Mouse (Mus musculus) ES-E14 (cell line): ENCODE data around the gene Grid1. TPM values are rescaled to one million over a fixed set of nuclear protein-coding genes. Genes with fewer than 3 reads are reported as not detected.

Source experiments
- DNase-seq: peaks from one replicate; pipeline ENCODE4 v3.0.0-alpha.2; 2013; ENCODE audit warnings: low read depth, low spot score
- H3K27ac ChIP-seq: 2 replicates; pipeline ENCODE4 v1.5.1; 2012; ENCODE audit warnings: low read depth, mild to moderate bottlenecking, low read length, moderate library complexity, mixed read lengths; ENCODE audit not compliant: poor library complexity, insufficient read depth, severe bottlenecking
- H3K36me3 ChIP-seq: 2 replicates; pipeline ENCODE4 v1.6.1; 2012; ENCODE audit warnings: mild to moderate bottlenecking, low read length, moderate library complexity, mixed read lengths; ENCODE audit not compliant: control insufficient read depth, poor library complexity, insufficient read depth, severe bottlenecking
- H3K4me1 ChIP-seq, 2 experiments: fragments of 150-350 bp in 1 of 2; sonication (generic) in 1 of 2; 2 replicates each; pipeline ENCODE4 v1.6.1; 2012; ENCODE audit warnings: low read length in 2 of 2, mild to moderate bottlenecking in 1 of 2, mixed read lengths in 1 of 2; ENCODE audit not compliant: control insufficient read depth in 2 of 2, insufficient read depth in 2 of 2, poor library complexity in 1 of 2
- H3K4me3 ChIP-seq, 2 experiments: fragments of 150-350 bp in 1 of 2; sonication (generic) in 1 of 2; 2 replicates each; pipeline ENCODE4 v1.5.1; 2012; ENCODE audit warnings: low read length in 2 of 2, low read depth in 1 of 2, mild to moderate bottlenecking in 1 of 2, mixed read lengths in 1 of 2; ENCODE audit not compliant: insufficient read depth in 1 of 2, poor library complexity in 1 of 2, severe bottlenecking in 1 of 2
- H3K9ac ChIP-seq: 2 replicates; pipeline ENCODE4 v1.6.1; 2012; ENCODE audit warnings: low read depth, mild to moderate bottlenecking, low read length, mixed read lengths; ENCODE audit not compliant: poor library complexity, insufficient read depth, severe bottlenecking
- H3K9me3 ChIP-seq: fragments of 150-350 bp; sonication (generic); 2 replicates; pipeline ENCODE4 v1.6.1; 2012; ENCODE audit warnings: low read depth, mild to moderate bottlenecking, low read length; ENCODE audit not compliant: control insufficient read depth, insufficient read depth
- CHD2 ChIP-seq: IDR thresholded peaks from 2 replicates; pipeline ENCODE4 v1.6.1; 2014; ENCODE audit warnings: mild to moderate bottlenecking, low read depth, low read length, inconsistent platforms
- HCFC1 ChIP-seq: IDR thresholded peaks from 2 replicates; pipeline ENCODE4 v1.6.1; 2012; ENCODE audit warnings: low read length, inconsistent platforms, borderline replicate concordance; ENCODE audit not compliant: insufficient read depth
- MAFK ChIP-seq: IDR thresholded peaks from 2 replicates; pipeline ENCODE4 v1.6.1; 2014; ENCODE audit warnings: mild to moderate bottlenecking, low read depth, low read length, inconsistent platforms; ENCODE audit not compliant: insufficient read depth
- ZC3H11A ChIP-seq: IDR thresholded peaks from 2 replicates; pipeline ENCODE4 v1.6.1; 2012; ENCODE audit warnings: low read depth, mild to moderate bottlenecking, inconsistent platforms, low read length, borderline replicate concordance
- ZNF384 ChIP-seq: IDR thresholded peaks from 2 replicates; pipeline ENCODE4 v1.6.1; 2012; ENCODE audit warnings: low read depth, low read length, inconsistent platforms
- in situ Hi-C, 2 experiments: fragments of 600-800 bp; cut with MboI; formaldehyde crosslinking; loops; one replicate each; pipeline ENCODE4 v1.15.1; 2025; ENCODE audit warnings: low sequenced_read_pairs in 2 of 2, inconsistent platforms in 1 of 2; ENCODE audit not compliant: unreplicated experiment in 2 of 2
- total RNA-seq: library from RNA; depleted of rRNA; stranded (reverse); fragments of 300-350 nt; gene quantifications from 2 replicates; pipeline ENCODE4 v1.2.3, GENCODE M21; 2012

Gene Grid1
- total RNA-seq, 1 experiment, result 0.54 TPM

GRCm38 (mm10) chr14:34793406-34794037 is 26.4 kb upstream of the Grid1 start:
- H3K4me1 ChIP-seq, result no peaks in the 10 kb centered on the region
- H3K4me3 ChIP-seq, result no peak overlapping the region
- H3K9me3 ChIP-seq, result no peaks in the 10 kb centered on the region
- H3K36me3 ChIP-seq, result no peaks in the 10 kb centered on the region
- H3K9ac ChIP-seq, result no peak overlapping the region
- H3K27ac ChIP-seq, result no peak overlapping the region
- TF ChIP-seq CHD2 (no peak), ZC3H11A (no peak), ZNF384 (no peak), MAFK (no peak), HCFC1 (no peak)
- DNase-seq, result no peak
- in situ Hi-C loops, result loop anchor here in 1 of 2 experiments (25.0 kb wide), 2 partner anchors 356 to 706 kb away; partner anchors contain the start of gene Anxa8

GRCm38 (mm10) chr14:34810763-34811489 is 9.0 kb upstream of the Grid1 start:
- no peaks in the 10 kb centered on the region for H3K9me3 ChIP-seq
- no peaks in the 10 kb centered on the region for H3K4me1 ChIP-seq
- no peak overlapping the region for H3K4me3 ChIP-seq
- no peak overlapping the region for H3K9ac ChIP-seq
- no peaks in the 10 kb centered on the region for H3K36me3 ChIP-seq
- in situ Hi-C loops, result no loop called here
- DNase-seq, result peak; percentile 77
- no peak overlapping the region for H3K27ac ChIP-seq
- TF ChIP-seq ZC3H11A, result peak; percentile 83; the same call in 1 of the 2 replicates
- TF ChIP-seq HCFC1, result no peak

- in situ Hi-C loops, result no loop called here
- TF ChIP-seq ZC3H11A (no peak), HCFC1 (no peak), CHD2 (no peak)
- H3K4me3 ChIP-seq, result no peak overlapping the region
- no peak overlapping the region for H3K9ac ChIP-seq
- H3K9me3 ChIP-seq, result no peaks in the 10 kb centered on the region
- H3K36me3 ChIP-seq, result no peaks in the 10 kb centered on the region
- DNase-seq, result no peak
- H3K27ac ChIP-seq, result no peak overlapping the region
- H3K4me1 ChIP-seq, result no peaks in the 10 kb centered on the region
Measured at GRCm38 (mm10) chr14:34811490-34811808, 8.5 kb upstream of the Grid1 start.

- no peak overlapping the region for H3K4me3 ChIP-seq
- H3K9me3 ChIP-seq, result no peaks in the 10 kb centered on the region
- peaks cover 0 to 2% of the 10 kb centered on the region in 2 experiments; a peak in 1 of 4 replicates for H3K4me1 ChIP-seq
- no peak for DNase-seq
- in situ Hi-C loops, result no loop called here
- TF ChIP-seq HCFC1, result no peak
- TF ChIP-seq MAFK, result no peak
- TF ChIP-seq ZC3H11A, result no peak
- no peak for TF ChIP-seq ZNF384
- TF ChIP-seq CHD2, result no peak
- H3K36me3 ChIP-seq, result no peaks in the 10 kb centered on the region
- H3K9ac ChIP-seq, result no peak overlapping the region
- H3K27ac ChIP-seq, result no peak overlapping the region
Measured at GRCm38 (mm10) chr14:34816301-34816700, 3.6 kb upstream of the Grid1 start.
